Mouse (Mus musculus): ENCODE data around the gene Olfr17.
"Not testable (repeated sequence)": the region's sequence is repeated elsewhere in the genome, so short reads cannot be mapped to it uniquely, and the experiment has no call there.

The Olfr17 gene

GRCm38 (mm10) chr7:107092920-107093319, at the start of gene Olfr17:
Olfr17 (plus strand) TSS chr7:107093220.
- DNase-seq (ENCODE audit: inconsistent ontology term): no peak

GRCm38 (mm10) chr7:107044407-107044806, 48.6 kb upstream of the Olfr17 start:
- no peak for DNase-seq (ENCODE audit: inconsistent ontology term)

- peak; percentile 10 for DNase-seq (ENCODE audit: inconsistent ontology term)
Observed at GRCm38 (mm10) chr7:107045833-107046232, 47.2 kb upstream of the Olfr17 start.

DNA sequence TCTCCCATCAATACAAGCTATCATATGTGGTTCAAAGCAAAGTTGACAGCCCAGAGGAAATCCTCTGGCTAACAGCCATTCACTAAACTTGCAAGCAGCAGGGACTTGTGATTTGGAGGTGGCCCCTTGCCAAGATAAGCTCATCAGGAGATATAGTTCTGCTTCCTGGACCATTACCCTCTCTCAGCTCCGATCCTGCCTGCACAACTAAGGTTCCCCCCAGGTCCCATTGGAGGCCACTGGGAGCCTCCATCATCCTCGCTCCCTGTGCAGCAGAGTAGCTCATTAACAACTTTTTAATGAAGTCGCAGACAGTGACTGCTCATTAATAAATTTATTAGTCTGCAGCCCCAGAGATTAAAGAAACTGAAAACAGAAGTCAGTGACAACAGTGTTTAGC, 45.4 kb upstream of the Olfr17 start:
- no peak for DNase-seq (ENCODE audit: inconsistent ontology term)

DNA sequence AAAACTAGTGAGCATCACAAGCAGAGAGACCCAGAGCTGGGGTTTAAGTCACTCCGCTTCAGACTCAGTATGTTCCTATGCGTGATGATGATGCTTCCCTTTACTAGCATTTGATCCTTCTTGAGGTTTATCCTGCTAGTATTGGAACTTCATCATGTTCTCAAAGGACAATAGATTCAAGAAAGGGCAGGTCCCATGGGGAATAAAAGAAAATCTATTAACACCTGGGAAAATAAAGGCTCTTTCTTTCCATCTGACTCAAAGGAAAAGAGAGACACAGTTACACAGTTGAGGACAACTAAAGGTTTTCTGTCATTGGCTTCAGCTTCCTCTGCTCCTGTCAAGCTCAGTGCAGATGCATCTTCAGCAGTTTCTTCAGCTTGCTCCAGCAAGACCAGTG, 22.3 kb upstream of the Olfr17 start, which contains the start of gene Olfr714:
Gene Olfr714 (plus strand): TSS at position 301 of the 400 bp plus-strand sequence.
- DNase-seq (ENCODE audit: inconsistent ontology term): no peak

GRCm38 (mm10) chr7:107110269-107110668, 17.2 kb downstream of the Olfr17 start, which contains the start of gene Olfr715b:
Olfr715b (minus strand) TSS chr7:107110369.
- not testable (repeated sequence) for DNase-seq (ENCODE audit: inconsistent ontology term)

- not testable (repeated sequence) for DNase-seq (ENCODE audit: inconsistent ontology term)
Observed at GRCm38 (mm10) chr7:107130983-107131382, 38.0 kb downstream of the Olfr17 start, which contains the start of gene Olfr715. Olfr715 (minus strand) TSS chr7:107131083.

DNA sequence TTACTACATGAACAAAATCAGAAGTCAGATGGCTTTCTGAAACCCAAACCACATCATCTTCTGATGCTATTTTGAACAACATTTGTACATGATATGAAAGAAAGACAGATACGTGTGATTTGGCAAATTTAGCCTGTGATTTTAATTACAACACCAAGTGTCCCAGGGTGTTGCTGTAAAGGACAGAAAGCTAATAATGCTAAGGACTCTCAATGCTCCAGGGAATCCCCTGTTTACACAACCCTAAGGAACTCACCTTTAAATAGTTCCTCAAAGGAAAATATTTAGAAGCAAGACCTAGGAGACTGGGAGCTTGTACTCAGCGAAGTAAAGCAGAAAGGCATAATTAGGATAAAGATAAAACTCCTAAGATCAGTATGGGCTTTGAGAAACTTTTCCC, 45.0 kb downstream of the Olfr17 start, which contains the start of gene Olfr716:
Gene Olfr716 (plus strand): TSS at position 301 of the 400 bp plus-strand sequence.
- DNase-seq (ENCODE audit: inconsistent ontology term): not testable (repeated sequence)
